Mouse (Mus musculus): ENCODE measurements at regions not wholly inside any gene's neighbourhood (a gene's known extent, or its start where the extent isn't known, plus 50 kb on each side); places are given as distances from the start of the nearest gene placed in this dataset.

DNA sequence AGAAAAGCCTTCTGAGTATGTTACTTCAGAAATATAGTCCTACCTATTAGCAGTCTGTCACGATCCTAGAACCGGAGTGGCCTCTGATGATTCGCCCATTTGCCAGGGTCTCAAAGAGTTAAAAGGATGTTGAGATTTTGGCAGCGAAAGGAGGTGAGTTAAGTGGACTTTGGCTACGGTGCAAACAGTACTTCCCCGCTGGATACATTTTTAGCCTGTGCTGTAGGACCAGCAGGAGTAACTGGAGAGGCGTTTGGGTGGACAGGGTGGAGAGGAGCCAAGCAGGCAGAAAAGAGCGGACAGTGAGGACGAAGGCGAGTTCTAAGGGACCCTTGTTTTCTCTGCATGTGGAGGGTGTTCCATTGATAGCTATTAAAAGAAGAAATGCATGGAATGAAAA lies 76.6 kb upstream of the Mkln1 start:
- WGBS, result 21% methylated on average over 10 of the region's 10 CpGs
- DNase-seq (ENCODE audit: low read depth, low spot score), result no peak

DNA sequence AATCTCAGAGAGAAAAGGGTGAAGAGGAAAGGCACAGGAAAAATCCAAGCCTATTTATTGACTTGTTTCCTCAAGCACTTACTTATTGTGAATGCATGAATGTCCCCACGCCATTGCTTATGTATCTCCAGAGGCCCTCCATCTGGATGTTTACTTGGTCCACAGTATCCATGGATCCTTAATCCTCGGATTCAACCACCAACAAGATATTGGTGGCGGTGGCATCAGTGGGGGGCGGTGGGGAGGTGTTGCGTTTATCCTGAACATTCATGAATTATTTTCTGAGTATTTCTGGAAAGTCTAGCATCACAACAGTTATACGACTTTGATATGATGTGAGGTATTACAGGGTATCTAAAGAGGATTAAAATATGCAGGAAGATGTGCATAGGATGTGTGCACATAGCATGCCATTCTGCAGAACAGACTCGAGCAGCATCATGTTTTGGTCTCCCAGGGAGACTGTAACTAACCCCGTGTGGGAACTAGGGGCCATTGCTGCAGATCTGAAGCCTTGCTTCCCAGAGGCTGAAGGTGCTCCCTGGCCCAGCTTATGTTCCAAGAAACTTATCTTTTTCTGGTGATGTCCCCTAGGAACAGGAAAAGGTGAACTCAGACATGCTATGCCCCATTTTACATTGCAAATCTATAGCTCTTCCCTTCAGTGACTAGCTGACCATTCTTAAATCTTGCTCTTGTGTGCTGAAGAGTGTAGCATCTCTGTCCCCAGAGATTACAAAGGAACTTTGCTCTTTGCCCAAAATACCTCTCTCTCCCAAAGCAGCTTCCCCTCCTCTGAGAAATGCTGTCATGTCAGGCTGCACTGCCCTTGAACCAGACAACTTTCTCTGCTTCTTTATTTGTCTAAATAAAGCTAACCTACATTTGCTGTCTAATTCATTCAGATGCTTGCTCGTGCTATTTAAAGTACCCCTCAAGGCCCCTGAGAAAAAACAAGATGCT lies 75.0 kb upstream of the Mkln1 start:
- DNase-seq (ENCODE audit: low read depth, low spot score), result no peak
- 74% methylated on average over 9 of the region's 9 CpGs for WGBS

DNA sequence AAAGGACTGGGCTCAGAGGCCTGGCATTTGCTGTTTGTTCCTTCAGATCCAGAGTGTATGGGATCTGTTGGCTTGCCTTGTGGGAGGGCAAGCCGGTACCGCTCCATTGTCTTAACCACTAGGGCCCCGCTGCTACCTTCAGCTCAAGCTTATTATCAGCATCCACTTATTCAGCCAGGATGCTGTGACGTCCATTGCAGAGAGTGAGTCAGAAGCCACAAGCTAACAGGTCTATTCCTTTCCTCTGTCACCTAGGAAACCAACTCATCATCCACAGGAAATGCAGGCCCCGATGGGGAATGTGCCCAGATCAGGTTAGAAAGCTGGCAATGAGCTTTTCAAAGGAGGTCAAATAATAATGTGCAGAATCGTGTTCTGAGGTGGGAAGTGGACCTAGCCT lies 73.8 kb upstream of the Mkln1 start:
- DNase-seq (ENCODE audit: low read depth, low spot score), result no peak
- whole genome bisulfite sequencing, result 70% methylated on average over 6 of the region's 6 CpGs

DNA sequence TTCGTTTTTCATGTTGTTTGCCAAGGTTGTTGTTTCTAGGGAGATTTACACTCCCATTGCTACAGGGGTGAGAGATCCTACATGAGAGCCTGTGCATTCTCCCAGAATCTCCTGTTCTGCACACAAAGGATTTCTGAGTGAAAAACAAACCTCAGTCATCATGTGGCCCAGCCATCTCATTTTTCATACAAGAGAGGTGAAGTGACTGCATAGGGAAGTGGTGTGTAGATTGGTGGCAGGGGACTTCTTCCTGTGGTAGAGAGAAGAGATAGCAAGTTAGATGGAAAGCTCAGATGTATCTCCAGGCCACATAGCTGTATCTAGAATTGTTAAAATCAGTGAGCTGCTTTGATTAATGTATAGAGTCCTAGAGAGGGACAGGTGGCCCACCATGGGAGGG lies 72.9 kb upstream of the Mkln1 start:
- no peak for DNase-seq (ENCODE audit: low read depth, low spot score)
- 64% methylated on average over 1 of the region's 1 CpGs for WGBS

DNA sequence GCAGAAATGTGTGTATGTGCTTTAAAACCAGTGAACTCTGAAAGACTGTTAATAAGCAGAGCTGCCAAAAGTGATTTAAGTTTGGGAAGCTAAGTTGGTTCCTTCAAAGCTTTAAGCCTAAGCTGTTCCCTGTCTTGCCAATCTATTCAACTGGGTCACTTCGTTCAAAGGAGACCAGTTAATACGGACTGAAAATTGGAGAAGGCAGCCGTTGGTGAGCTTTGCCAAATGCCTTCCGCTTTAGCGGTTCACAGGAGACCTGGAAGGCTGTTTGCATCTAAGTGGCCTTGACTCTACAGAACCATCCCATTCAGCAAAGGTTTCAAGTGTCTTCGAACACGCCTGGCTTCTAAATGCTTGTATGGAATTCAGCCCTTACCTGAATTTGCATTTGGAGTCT lies 68.2 kb upstream of the Mkln1 start:
- DNase-seq (ENCODE audit: low read depth, low spot score), result no peak
- WGBS, result 84% methylated on average over 7 of the region's 7 CpGs

DNA sequence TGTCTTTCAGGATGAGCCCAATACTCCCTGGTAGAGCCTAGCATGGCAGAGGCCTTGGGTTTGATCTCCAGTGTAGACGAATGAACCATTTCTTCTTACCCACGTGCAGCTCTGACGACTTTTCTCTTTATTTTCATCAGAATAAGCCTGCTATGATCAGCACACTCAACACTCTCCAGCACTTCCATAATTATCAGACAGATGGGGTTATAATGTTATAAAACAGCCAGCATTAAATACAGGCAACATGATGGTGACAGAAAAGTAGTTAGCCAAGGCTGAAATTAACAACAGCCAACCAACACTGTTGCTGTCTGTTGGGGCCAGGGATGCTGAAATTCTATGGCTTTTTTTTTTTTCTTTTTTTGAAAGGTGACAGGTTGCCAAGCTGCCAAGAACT lies 67.7 kb upstream of the Mkln1 start:
- DNase-seq (ENCODE audit: low read depth, low spot score), result no peak
- 84% methylated on average over 3 of the region's 3 CpGs for WGBS

DNA sequence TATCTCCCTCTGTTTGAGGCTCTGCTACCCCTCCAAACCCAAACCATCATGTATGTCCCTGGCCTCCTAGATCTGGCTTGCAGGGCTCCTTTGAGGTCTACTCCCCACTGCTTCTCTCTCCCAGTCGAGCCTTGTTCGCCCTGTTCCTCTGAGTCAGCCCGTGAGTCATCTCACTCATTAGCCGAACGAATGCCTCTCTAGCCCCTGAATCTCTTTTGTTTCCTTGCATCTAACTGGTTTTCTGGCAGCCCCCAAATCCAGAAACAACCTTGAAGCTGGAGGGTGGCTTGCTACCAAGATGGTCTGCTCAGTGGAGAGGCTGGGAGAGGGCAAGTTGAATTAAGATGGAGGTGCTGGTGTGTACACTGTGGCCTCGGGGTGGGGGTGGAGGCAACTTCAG lies 66.3 kb upstream of the Mkln1 start:
- WGBS, result 54% methylated on average over 6 of the region's 6 CpGs
- no peak for DNase-seq (ENCODE audit: low read depth, low spot score)

DNA sequence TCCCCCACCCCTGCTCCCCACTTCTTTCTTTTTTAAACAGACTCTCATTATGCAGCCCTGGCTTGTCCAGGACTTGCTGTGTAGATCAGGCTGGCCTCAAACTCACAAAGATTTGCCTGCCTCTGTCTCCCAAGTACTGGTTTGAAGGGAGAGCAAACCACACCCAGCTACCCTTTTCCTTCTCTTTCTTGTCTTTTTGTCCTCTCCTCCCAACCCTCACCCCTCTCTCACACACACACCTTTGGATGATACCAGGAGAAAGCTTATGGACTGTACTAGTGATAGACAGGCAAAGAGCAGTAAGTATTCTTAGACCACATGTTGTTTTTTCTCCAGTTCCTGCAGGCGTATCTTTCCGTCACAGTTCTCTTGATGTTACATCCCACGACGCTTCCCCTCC lies 65.8 kb upstream of the Mkln1 start:
- WGBS, result 90% methylated on average over 4 of the region's 4 CpGs
- DNase-seq (ENCODE audit: low read depth, low spot score), result no peak

DNA sequence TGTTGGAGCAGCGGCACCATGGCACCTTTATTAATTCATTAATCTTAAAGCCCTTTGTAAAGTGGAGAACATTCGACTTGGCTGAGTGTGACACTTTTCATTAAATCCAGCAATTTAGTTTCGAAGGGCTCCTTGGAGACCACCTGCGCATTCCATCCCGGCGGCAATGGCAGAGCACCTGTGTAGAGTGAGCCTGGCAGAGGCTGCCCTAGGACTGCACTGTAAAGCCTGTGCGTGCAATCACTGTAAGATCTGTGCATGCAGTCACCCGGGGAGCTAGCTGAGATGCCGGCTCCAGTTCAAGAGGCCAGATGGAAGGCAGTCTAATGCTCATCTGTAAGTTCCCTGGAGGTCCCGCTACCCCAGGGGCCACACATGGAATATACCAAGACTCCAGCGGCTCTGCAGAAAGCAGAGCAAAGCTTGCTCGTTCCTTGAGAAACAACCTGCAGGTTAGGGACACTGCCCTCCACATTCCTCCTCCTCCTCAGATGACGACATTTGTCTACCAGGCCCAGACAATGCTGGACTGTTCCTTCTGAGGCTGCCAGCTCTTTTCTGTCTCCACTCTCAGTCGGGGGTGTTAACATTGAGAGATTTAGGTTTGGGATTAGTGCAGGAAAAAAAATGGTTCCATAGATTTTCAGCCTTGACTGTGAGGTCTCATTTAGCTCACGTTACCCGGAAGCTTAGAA lies 65.2 kb upstream of the Mkln1 start:
- WGBS, result 78% methylated on average over 16 of the region's 16 CpGs
- DNase-seq (ENCODE audit: low read depth, low spot score), result no peak

DNA sequence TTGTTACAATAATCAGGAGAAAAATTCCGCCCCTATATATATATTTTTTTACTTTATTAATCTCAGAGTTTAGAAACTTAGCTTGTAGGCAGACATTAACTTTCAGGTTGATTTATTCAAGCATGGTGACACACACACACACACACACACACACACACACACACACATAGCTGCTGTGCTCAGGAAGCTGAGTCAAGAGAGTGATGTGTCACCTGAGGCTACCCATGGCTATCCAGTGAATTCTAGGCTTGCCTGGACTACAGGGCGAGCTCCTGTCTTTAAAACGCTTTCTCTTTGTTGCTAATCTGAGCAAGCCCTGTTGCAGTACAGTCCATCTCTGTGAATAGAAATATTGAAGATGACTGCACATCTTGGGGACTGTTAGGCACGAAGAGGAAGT lies 64.4 kb upstream of the Mkln1 start:
- WGBS, result 86% methylated on average over 4 of the region's 4 CpGs
- no peak for DNase-seq (ENCODE audit: low read depth, low spot score)

DNA sequence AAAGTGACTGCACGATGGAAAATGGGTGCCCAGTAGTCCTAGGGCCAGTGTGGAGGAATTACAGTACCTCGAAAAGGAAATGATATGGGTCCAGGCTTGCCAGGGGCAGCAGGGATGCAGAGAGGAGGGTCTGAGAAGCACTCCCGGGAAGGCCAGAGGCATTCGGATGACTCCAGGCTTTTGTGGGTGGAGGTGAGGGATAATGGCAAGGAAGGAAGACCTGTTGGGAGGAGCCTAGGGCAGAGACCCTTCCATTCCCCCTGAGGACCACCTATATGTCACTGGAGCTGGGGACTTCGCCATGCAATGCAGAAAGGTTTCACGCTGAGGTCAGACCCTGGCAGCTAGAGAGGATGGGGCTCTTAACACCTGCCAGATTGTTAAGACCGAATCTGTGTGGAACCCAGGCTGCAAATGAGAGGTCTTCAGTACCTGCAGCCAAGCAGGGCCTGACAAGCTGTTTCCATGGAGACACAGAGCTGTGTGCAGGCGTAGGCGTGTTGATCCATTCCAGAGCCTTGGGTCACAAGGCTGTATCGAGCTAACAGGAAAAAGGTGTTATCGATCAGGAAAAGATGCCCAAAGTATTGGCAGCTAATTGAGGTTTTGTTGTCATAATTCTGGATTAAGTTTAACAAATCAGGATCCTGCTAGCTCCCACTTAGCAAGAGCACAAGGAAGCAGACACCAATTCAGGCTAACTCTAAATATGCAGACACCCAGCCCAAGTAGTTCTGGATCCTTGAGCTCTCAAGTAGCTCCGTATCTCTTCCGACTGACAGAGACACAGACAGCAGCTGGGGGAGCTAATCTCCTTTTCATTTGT lies 59.2 kb upstream of the Mkln1 start:
- 57% methylated on average over 13 of the region's 13 CpGs for WGBS
- DNase-seq (ENCODE audit: low read depth, low spot score), result no peak

DNA sequence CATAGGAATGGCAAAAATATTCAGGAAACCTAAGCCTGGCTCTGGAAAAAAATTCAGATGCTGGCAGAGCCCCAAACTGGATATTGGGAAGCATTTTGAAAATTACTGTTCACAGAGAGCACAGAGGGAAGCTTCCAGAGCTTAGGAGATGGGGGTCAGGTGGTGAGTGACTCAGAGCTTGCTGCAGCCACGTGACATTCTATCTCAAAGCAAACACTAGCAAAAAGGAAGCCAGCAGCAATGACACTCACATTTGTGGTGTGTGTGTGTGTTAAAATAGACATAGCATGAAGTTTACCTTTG lies 58.6 kb upstream of the Mkln1 start:
- DNase-seq (ENCODE audit: low read depth, low spot score), result no peak
- 14% methylated on average over 1 of the region's 1 CpGs for WGBS

DNA sequence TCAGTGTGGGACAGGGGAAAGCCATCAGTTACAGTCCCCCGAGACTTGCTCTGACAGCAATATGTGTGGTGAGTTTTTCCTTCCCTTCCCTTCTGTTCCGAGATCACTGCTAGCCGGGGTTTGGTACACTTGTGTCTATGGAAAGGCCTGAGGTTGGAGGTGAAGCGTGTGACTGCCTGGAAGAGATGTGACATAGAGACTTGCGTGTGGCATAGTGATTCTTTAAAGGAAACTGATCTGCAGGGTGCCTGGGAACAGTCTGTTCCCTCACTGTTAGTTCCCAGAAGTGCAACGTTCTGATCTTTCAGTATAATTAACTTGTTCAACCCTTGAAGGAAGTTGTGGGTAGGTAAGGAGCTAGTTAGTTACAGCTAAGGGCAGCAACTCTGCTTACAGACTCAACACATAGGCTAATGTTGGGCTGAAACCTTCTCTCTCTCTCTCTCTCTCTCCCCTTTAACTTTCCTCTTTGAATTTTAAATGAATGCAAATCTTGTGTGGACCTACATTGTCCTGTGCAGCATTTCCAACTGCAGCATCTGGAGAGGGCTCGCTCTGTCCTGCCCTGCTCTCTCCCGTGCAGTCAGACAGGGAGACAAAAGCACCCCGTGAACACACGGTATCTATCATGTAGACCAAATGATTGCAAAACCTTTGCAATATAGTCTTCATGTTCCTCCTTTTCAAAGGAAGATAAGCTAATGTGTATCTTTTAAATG lies 53.0 kb upstream of the Mkln1 start:
- WGBS, result 66% methylated on average over 10 of the region's 10 CpGs
- DNase-seq (ENCODE audit: low read depth, low spot score), result no peak

DNA sequence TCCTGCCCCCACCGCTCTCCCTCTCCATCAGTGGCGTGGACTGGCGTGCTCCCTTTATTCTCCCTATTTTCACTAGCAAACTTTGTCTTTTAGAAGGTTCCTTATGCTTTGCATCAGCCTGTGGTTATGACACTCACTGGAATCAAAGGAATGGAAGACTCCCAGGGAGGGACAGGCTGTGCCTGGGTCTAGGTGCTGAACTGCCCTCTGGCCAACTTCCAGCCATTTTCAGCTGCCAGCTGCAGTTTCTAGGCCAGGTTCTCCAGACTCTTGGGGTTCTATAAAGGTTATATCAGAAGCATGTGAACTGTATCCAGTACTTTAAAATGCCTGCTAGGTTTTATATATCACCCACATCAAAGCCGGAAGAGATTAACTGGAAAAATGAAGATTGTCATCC lies 50.2 kb upstream of the Mkln1 start:
- 91% methylated on average over 4 of the region's 4 CpGs for WGBS
- no peak for DNase-seq (ENCODE audit: low read depth, low spot score)

All from large intestine, adult 2 months (tissue).